ENCODE assay signal across 9 mouse cellular contexts in the genomic region with DNA sequence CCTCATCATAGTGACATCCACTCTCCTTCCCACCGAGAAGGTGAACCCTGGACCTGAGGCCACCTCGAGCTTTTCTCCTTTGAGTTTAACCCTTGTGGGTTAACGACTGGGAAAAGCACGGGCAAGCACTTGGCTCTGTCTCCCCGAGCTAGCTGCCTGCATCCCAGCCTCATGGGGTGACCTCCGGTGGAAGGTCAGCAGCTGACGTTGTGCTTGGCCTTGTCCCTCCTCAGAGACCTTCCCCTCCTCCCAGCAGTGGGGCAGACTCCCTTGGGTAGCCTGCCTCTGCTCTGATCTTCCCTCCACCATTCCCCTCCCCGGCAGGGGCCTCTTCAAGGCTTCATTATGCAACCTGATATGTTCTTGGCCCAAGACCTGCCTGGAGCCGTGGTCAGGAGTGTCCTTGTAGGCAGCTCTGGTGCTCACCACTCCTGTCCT. TPM values are rescaled to one million over a fixed set of nuclear protein-coding genes. Genes with fewer than 3 reads are reported as not detected.
DNase-seq lines count a peak whose midpoint lies in the region; ATAC-seq and TF ChIP-seq lines count a peak whose summit lies in the region.
"Had no signal": no experiment of that assay in that cellular context is flagged by ENCODE, and none has a peak within 500 bp of the region (broad histone marks: within the 10 kb centered on the region; RNA-seq: fewer than 3 reads in every experiment).

No protein-coding gene starts in this region.

- ATAC-seq in lung, embryonic 14.5 days (ENCODE audit: insufficient read depth) = no peak
- ATAC-seq in intestine, postnatal 0 days = peak; percentile 47; the same call in 1 of the 2 replicates
- no peak for ATAC-seq in midbrain, embryonic 16.5 days

- no peak for TF ChIP-seq CTCF in lung, embryonic 14.5 days (IDR thresholded peaks at IDR 0.05; ENCODE audit: low read depth)
- no peak for TF ChIP-seq CTCF in lung, adult 2 months (IDR thresholded peaks at IDR 0.05; ENCODE audit: insufficient read depth, low read length)
- TF ChIP-seq CTCF in intestine, postnatal 0 days (IDR thresholded peaks at IDR 0.05; ENCODE audit: low read depth) = no peak

- no peak overlapping the region for H3K27ac ChIP-seq in lung, embryonic 14.5 days (ENCODE audit: low read depth)
- H3K27ac ChIP-seq in intestine, postnatal 0 days (ENCODE audit: low read depth, low read length) = no peak overlapping the region
- no peak overlapping the region for H3K27ac ChIP-seq in limb, embryonic 10.5 days
- no peak overlapping the region for H3K27ac ChIP-seq in midbrain, embryonic 16.5 days (ENCODE audit: low read length)
- H3K27ac ChIP-seq: hindbrain, embryonic 14.5 days had no signal

- no peak overlapping the region for H3K4me3 ChIP-seq in lung, embryonic 14.5 days (ENCODE audit: low read depth, low read length)
- H3K4me3 ChIP-seq in lung, adult 2 months (replicated peaks; ENCODE audit: extremely low read depth, low read depth, low read length) = no peak overlapping the region
- H3K4me3 ChIP-seq in intestine, postnatal 0 days (ENCODE audit: low read depth, low read length) = no peak overlapping the region
- H3K4me3 ChIP-seq in limb, embryonic 10.5 days = no peak overlapping the region
- no peak overlapping the region for H3K4me3 ChIP-seq in midbrain, embryonic 16.5 days (ENCODE audit: low read depth, low read length)

- 37% methylated on average over 9 of the region's 9 CpGs for WGBS in lung, embryonic 14.5 days
- 40% methylated on average over 9 of the region's 9 CpGs for WGBS in lung, adult 2 months
- WGBS in intestine, postnatal 0 days = 29% methylated on average over 9 of the region's 9 CpGs
- WGBS in limb, embryonic 10.5 days = 51% methylated on average over 9 of the region's 9 CpGs
- 68% methylated on average over 9 of the region's 9 CpGs for WGBS in midbrain, embryonic 16.5 days

- TF ChIP-seq POLR2A in lung, adult 2 months (IDR thresholded peaks at IDR 0.05; ENCODE audit: borderline replicate concordance, extremely low read depth, low read depth, low read length) = no peak

- peak; percentile 8 for DNase-seq in lung, embryonic 14.5 days
- no peak for DNase-seq in lung, adult 2 months
- peak; percentile 88 to 92 for DNase-seq in adrenal gland, postnatal 36 days
- peak; percentile 54 for DNase-seq in skeletal muscle tissue, adult 2 months (ENCODE audit: low read depth, low spot score)
- DNase-seq in limb, embryonic 10.5 days (ENCODE audit: low spot score) = no peak
- DNase-seq: thymus, postnatal 25 days had no signal

- H3K9ac ChIP-seq in lung, embryonic 14.5 days = no peak overlapping the region
- no peak overlapping the region for H3K9ac ChIP-seq in intestine, postnatal 0 days (ENCODE audit: low read depth, low read length)
- no peak overlapping the region for H3K9ac ChIP-seq in midbrain, embryonic 16.5 days (ENCODE audit: low read depth, low read length)
- H3K9ac ChIP-seq: hindbrain, embryonic 14.5 days had no signal

- H3K4me2 ChIP-seq in lung, embryonic 14.5 days = no peak overlapping the region
- H3K4me2 ChIP-seq in intestine, postnatal 0 days (replicated peaks; ENCODE audit: low read depth) = 0 out of 2 replicates have a peak overlapping the region, but pooled peaks have one; percentile 6
- H3K4me2 ChIP-seq in midbrain, embryonic 16.5 days (ENCODE audit: low read length) = no peak overlapping the region
- H3K4me2 ChIP-seq: hindbrain, embryonic 14.5 days had no signal

- no peaks in the 10 kb centered on the region for H3K4me1 ChIP-seq in lung, embryonic 14.5 days (ENCODE audit: insufficient read depth)
- H3K4me1 ChIP-seq in lung, adult 2 months (ENCODE audit: control insufficient read depth, insufficient read depth, low read length) = peaks cover 8% of the 10 kb centered on the region
- H3K4me1 ChIP-seq in intestine, postnatal 0 days (replicated peaks; ENCODE audit: control insufficient read depth, insufficient read depth, low read length) = peaks cover 6% of the 10 kb centered on the region; the same call in 1 of the 2 replicates
- H3K4me1 ChIP-seq in limb, embryonic 10.5 days = peaks cover 9% of the 10 kb centered on the region
- H3K4me1 ChIP-seq in midbrain, embryonic 16.5 days (ENCODE audit: control insufficient read depth, insufficient read depth, low read length) = peaks cover 13% of the 10 kb centered on the region

- no peaks in the 10 kb centered on the region for H3K27me3 ChIP-seq in lung, embryonic 14.5 days (ENCODE audit: insufficient read depth, low read length)
- no peaks in the 10 kb centered on the region for H3K27me3 ChIP-seq in intestine, postnatal 0 days (replicated peaks; ENCODE audit: control insufficient read depth, insufficient read depth, low read length)
- H3K27me3 ChIP-seq in limb, embryonic 10.5 days (ENCODE audit: low read depth, poor library complexity, severe bottlenecking) = no peaks in the 10 kb centered on the region
- H3K27me3 ChIP-seq in midbrain, embryonic 16.5 days (ENCODE audit: control insufficient read depth, insufficient read depth, low read depth, low read length) = no peaks in the 10 kb centered on the region

- no peaks in the 10 kb centered on the region for H3K9me3 ChIP-seq in lung, embryonic 14.5 days (ENCODE audit: low read depth, low read length)
- H3K9me3 ChIP-seq in intestine, postnatal 0 days (ENCODE audit: control insufficient read depth) = no peaks in the 10 kb centered on the region
- no peaks in the 10 kb centered on the region for H3K9me3 ChIP-seq in limb, embryonic 10.5 days (replicated peaks)
- H3K9me3 ChIP-seq in midbrain, embryonic 16.5 days (replicated peaks; ENCODE audit: control insufficient read depth, low read length, poor library complexity, severe bottlenecking) = no peaks in the 10 kb centered on the region

- H3K36me3 ChIP-seq in lung, embryonic 14.5 days (ENCODE audit: insufficient read depth) = no peaks in the 10 kb centered on the region
- no peaks in the 10 kb centered on the region for H3K36me3 ChIP-seq in intestine, postnatal 0 days (ENCODE audit: control insufficient read depth, insufficient read depth)
- H3K36me3 ChIP-seq in limb, embryonic 10.5 days = no peaks in the 10 kb centered on the region
- H3K36me3 ChIP-seq in midbrain, embryonic 16.5 days (ENCODE audit: control insufficient read depth, insufficient read depth, low read length) = no peaks in the 10 kb centered on the region

RNA-seq across cellular contexts. Expression of a gene that starts 38.2 kb away (rescaled TPM):
- polyA plus RNA-seq in lung, embryonic 14.5 days (2014; fragmentation: Nextera tagmentation; extraction: Ambion mirVana) = 2.5 and 4.1 TPM in 2 replicates
- 55.3 and 77.9 TPM in 2 replicates for polyA plus RNA-seq in lung, adult 2 months (2012; rRNA removed)
- 100 to 1,000 TPM; 104 to 156 TPM for total RNA-seq in adrenal gland, postnatal 36 days (2021)
- polyA plus RNA-seq in intestine, postnatal 0 days (2015; fragmentation: Nextera tagmentation; extraction: Ambion mirVana) = 9.1 and 9.2 TPM in 2 replicates
- polyA plus RNA-seq in limb, embryonic 10.5 days (2016; fragmentation: Nextera tagmentation; extraction: Ambion mirVana) = 0.95 and 0.97 TPM in 2 replicates
- 1,213 and 1,264 TPM in 2 replicates for polyA plus RNA-seq in midbrain, embryonic 16.5 days (2015; fragmentation: Nextera tagmentation; extraction: Ambion mirVana)

Comparison
In these comparisons a context has a peak if more than half of its experiments do, and no peak if none do; other contexts are left out.
1. DNase-seq: peak in lung, embryonic 14.5 days (single experiment), adrenal gland, postnatal 36 days (2 of 2) and skeletal muscle tissue, adult 2 months (single experiment); none in lung, adult 2 months (single experiment) and limb, embryonic 10.5 days (single experiment).
2. RNA of a gene that starts 38.2 kb away (polyA plus RNA-seq): 1,213 to 1,264 TPM in midbrain, embryonic 16.5 days; 55.3 to 77.9 TPM in lung, adult 2 months, 9.1 to 9.2 TPM in intestine, postnatal 0 days, 2.5 to 4.1 TPM in lung, embryonic 14.5 days and 0.95 to 0.97 TPM in limb, embryonic 10.5 days; every median in the first group is over 10 times any median in the second.